Mouse (Mus musculus) left cerebral cortex, postnatal 10 days (tissue): ENCODE results near the gene Sox5. TPM values are rescaled to one million over a fixed set of nuclear protein-coding genes. Genes with fewer than 3 reads are reported as not detected.

ENCODE experiments used
- DNase-seq, 2 experiments: peaks; one replicate each; pipeline ENCODE4 v3.0.0; 2021 to 2022; ENCODE audit warnings: low spot score in 2 of 2, mixed read lengths in 1 of 2; ENCODE audit errors: extremely low spot score in 1 of 2
- intact Hi-C: fragments of 180-260 bp; cut with DNase I; formaldehyde crosslinking; loops from one replicate; pipeline ENCODE4 v1.15.1; 2025
- total RNA-seq, 2 experiments: library from RNA; stranded (reverse); gene quantifications; 2 replicates each; pipeline ENCODE4 v1.2.3; 2021

Sox5 gene
- total RNA-seq, 2 experiments from 2014 or later, result 77.5 to 78.6 TPM

DNA sequence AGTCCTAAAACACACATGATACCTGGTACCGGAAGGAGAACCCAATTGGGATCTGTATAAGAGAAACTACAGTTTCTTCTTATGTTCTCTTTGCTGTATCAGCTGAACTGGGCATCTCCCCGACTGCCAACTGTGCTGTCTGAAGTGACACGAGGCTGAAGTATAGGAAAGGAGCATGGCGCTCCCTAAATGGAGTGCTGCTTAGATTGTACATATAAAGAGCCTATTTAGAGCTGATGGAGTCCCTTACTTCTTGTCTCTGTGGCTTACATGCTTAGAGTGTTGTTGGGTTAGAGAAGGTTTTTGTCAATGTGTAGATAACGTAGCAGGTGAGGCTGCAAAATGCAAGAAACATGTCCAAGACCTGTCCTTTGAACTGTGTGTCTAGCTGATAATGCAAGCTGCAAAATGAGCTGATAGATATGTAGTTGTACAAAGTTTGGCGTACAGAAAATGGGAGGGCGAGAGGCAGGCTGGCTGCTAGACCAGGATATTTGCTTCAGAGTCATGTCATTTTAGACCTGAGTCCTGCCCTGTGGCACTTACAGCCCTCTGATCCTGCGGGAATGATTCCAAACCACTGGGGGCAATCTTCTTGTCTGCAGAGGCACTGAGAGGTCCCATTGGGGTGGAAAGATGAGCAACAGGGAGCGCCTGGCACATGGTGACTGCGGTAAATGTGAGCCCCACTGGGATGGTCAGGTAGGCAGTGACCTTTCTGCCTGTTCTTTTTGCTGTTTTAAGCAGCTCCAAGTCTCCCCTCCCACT is 937.7 kb downstream of the Sox5 start:
- intact Hi-C loops, result no loop called here
- no peak for DNase-seq

DNA sequence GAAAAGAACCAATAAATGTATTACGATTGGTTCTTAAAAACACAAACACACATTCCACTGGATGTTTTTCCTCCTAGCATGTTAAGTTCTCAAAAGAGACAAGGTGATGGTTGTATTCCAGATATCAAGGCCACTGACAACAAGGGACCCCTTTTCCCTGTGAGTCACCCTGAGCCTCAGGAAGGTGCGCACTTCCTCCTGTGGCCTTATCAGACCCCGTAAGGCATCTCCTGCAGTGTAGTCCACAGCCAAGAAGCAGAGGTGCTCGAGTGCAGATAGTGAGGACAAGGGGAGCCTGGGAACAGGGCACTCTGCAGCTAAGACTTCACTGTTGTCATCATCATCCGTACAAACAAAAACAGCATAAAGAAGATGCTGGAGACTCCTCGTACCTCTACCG is 939.8 kb downstream of the Sox5 start:
- no peak for DNase-seq
- intact Hi-C loops, result no loop called here

- intact Hi-C loops, result no loop called here
- DNase-seq, result no peak
Observed at GRCm38 (mm10) chr6:143841109-143841638, 940.6 kb downstream of the Sox5 start.

DNA sequence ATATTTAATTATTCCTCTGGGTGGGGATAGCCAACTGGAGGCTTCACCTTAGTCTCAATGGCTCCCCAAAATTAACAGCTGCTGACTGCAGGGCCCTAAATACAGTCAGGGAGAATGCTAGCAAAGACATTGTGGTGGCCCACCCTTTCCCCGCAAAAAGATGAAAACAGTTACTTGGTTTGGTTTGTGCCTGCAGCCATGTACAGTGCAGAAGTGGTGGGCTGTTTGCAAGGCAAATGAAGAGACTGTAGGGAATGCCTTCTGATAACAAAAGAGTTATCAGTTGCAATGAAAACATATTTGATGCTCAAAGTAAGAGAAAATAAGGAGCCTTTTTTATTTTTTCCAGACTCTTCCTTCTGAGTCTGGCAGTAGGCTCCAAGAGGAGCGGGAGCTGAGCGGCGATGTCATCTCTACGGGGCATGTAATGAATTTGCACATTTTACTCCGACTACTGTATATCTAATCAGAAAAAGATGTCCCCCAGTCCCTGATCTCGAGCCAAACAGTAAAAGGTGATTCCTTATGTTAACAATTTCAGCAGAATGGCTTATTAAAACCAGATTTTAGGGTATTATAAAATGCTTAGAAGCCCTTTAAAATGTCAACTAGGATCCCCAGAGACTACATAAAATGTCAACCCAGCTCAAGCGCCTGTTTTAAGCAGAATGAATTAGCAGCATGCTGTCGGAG is 943.2 kb downstream of the Sox5 start:
- intact Hi-C loops, result no loop called here
- no peak for DNase-seq

GRCm38 (mm10) chr6:143835331-143835730 is 946.4 kb downstream of the Sox5 start:
- no peak for DNase-seq
- intact Hi-C loops, result no loop called here

DNA sequence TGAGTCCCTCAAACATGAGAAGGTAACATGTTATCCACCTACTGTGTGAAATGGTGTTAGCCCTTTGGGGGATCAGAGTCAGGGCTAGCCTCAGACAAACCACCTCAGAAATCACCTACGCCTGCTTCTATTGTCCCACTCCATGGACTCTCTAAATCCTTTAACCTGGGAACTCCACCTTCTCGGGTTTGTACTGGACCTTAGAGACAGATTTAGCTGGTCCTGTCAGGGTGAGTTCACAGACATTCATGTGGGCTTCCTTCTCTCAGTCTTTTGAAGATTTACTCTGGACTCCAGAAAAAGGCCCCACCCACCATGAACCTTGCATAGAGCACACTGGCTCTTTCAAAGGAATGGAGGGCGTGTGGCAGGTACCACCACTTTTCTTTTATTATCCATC is 947.8 kb downstream of the Sox5 start:
- no peak for DNase-seq
- intact Hi-C loops, result no loop called here

DNA sequence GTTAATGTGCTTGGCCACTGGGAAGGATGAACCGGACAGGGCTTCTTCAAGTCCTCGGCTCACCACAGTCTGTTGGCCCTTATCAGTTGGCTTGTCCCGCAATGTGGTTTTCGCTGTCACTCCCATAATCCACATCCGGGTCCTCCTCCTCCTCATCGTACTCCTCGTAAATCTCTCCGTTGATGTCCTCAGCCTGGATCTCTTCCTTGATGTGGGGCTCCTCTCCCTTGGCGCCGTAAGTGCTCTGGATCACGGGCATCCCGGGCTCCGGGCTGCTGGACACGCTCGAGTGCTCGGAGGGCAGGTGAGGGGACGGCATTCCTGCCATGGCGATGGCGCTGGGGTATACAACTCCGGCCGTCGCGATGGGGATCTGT is 948.6 kb downstream of the Sox5 start:
- intact Hi-C loops, result no loop called here
- no peak for DNase-seq

DNA sequence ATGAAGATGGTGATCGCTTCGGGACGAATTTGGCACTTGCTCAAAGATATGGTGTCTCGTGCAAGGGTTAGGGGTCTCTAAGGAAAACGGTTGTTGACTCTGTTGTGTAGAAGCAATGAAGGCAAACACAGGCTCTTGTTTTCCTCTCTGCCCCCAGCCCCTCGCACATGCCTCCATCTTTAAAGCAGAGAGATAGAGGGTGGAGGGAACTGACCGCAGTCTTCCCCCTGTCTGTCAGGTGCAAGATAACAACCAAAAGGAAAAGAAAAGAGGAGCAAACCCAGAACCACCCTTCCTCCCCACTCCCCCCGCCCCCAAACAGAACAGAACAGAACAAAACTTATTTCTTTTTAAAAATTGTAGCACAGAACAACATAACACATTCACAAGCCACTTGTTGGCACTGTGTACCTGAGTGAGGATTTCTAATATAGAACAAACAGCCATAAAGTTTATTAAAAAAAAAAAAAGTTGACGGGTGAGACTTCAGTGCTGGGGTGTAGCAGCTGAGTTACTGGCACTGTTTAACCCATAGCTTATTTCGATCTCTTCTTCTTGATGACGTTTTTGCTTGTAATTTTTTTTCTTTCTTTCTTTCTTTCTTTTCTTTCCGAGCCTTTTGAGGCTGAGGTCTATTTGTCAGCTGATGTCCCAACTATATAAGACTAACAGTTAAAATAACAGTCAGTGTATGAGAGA is 949.1 kb downstream of the Sox5 start:
- DNase-seq, result no peak
- intact Hi-C loops, result no loop called here

DNA sequence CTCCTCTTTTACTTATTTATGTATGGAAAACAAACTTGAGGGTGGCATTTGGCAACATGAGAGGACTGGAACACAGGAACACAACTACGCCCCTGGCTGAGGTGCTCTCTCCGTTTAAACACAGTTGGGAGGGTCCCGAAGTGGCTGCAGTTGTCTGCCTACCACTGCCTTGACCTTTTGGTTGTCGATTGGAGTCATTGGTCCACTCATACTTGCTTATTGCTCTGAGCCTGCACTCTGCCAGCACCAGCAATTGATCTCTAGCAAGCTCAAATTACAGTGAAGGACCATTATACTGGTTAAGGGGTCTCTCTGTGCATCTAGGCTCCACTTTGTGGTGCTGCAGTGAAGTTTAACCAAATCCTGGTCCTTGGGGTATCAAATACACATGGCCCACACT is 950.5 kb downstream of the Sox5 start:
- no peak for DNase-seq
- intact Hi-C loops, result no loop called here

DNA sequence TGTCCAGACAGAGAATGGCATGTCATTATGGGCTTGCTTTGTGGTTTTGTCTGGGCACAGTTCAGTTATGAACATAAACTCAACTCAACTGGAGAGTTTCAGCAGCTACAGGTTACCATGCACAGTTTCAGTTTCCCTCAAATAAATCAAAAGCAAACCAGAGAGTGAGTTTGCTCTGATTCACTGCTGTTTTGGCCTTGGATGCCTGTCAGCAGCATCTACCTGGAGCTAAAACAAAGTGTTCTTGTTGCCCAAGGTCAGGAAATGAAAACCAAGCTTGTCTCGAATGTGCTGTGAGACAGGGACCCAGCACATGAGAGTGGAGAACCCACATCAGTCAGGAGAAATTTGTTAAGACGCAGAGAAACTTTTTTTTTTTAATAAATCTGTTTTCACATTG is 951.6 kb downstream of the Sox5 start:
- intact Hi-C loops, result no loop called here
- no peak for DNase-seq

DNA sequence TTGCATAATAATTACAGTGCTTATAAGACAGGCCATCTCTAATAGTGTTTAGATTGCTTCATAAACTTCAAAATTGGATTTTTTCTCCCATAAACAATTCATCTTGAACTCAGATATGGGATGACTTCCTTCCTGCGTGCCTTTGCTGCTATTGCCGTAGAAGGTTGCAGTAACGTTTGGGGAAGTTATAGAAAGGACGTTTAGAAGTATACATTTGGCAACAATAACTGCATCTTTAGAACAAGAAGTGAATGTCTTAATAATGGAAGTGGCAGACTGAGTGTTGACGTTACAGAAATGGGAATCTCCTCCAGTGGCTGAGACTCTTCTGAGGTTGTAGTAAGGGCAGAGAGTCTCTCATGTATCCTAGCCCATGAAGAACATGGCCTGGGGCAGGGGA is 955.0 kb downstream of the Sox5 start:
- DNase-seq, result no peak
- intact Hi-C loops, result no loop called here

- intact Hi-C loops, result no loop called here
- no peak for DNase-seq
Observed at GRCm38 (mm10) chr6:143825966-143826365, 955.8 kb downstream of the Sox5 start.

GRCm38 (mm10) chr6:143825086-143825485 is 956.7 kb downstream of the Sox5 start:
- intact Hi-C loops, result no loop called here
- DNase-seq, result no peak

DNA sequence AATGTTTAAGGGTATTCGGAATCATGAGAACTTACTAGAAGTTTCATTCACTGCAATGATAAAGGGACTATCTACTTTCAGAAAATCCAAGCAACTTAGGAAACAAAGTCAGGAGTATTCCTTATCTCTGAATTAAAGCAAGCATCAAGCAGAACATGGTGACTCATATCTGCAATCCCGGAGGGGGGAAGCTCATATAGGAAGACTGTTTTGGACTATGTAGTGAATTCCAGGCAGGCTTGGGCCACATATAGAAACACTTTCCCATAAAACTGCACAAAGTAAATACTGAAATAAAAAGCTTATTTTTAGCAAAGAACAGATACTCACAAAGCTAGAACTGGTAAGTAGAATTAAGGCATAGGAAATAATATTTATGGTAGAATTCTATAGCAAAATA is 993.3 kb downstream of the Sox5 start:
- no peak for DNase-seq

DNA sequence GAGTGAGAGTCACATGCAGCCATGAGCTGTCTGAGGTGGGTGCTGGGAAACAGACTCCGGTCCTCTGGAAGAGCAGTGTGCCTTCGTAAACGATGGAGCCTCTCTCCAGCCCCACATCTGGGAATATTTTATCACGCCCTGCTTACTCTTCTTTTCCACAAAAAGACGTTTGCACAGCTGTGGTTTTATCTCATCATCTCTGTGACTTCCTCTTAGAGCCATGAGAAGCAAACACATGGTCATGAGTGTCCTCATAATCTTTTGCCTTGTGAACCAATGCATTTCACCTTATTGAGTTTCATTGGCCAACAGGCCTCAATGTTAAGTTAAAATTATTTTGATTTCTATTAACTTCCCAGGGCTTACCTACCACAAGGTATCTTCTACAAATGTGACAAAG is 994.4 kb downstream of the Sox5 start:
- intact Hi-C loops, result no loop called here
- DNase-seq, result no peak

More for the DNA sequence above, 993.3 kb downstream of the Sox5 start:
- intact Hi-C loops, result no loop called here

DNA sequence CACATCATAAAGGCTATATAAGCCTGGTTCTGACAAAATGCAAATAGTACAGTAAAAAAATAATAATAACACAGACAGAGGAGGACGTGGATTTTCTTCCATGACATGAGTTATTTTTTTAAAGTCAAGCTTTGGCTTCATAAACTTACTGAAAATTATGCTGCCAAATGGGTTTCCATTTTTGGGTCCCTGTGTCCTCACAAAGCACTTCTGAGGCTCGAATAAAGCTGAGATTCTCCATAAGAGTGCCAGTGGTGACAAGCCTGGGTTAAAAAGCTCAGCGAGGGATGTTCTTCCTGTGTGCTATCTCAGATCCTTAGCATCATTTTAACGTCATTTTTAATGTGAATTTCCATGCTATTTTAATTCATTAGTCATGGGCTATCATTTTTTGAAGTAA is 996.1 kb downstream of the Sox5 start:
- DNase-seq, result no peak
- intact Hi-C loops, result no loop called here
